ENCODE assay signal across 14 mouse cellular contexts in the genomic region with DNA sequence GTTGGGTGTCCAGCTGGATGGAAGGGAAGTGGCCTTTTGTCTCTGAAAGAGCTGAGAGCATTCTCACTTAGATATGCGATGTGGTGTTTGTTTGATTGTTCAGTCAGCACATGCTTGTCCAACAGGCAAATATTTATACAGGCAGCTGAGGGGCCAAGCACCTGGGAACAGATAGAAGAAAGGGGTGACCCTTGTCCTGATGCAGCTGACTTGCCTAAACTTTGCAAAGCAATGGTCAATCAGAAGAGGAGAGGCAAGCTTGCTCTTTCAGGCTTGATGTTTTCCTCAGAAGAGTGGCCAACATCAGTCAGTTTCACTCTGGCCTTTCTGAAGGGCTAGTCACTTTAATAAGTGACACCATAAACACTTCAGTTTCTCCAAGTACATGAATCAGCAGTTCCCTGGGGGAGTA.
DNase-seq lines count a peak whose midpoint lies in the region; ATAC-seq and TF ChIP-seq lines count a peak whose summit lies in the region.
"Had no signal": no experiment of that assay in that cellular context is flagged by ENCODE, and none has a peak within 500 bp of the region (broad histone marks: within the 10 kb centered on the region; RNA-seq: fewer than 3 reads in every experiment).

No protein-coding gene starts in this region.

- DNase-seq in kidney, adult 2 months, result peak; percentile 23
- no peak for DNase-seq in kidney, postnatal 14 days
- peak; percentile 85 for DNase-seq in kidney, postnatal 0 days (ENCODE audit: low spot score)
- DNase-seq in lung, postnatal 0 days (ENCODE audit: low spot score), result peak; percentile 49
- DNase-seq in gastrocnemius, adult 2 months, result no peak
- DNase-seq in spleen, postnatal 4 days (ENCODE audit: low spot score in 2 of 2), result no peak
- DNase-seq: adrenal gland, postnatal 10 days; cerebellum, postnatal 25 days; forebrain, postnatal 0 days had no signal

- peak overlapping the region; percentile 42 for H3K27ac ChIP-seq in kidney, adult 2 months (ENCODE audit: insufficient read depth, low read depth, low read length)
- H3K27ac ChIP-seq in kidney, postnatal 0 days, result peak overlapping the region; percentile 85
- H3K27ac ChIP-seq in lung, postnatal 0 days (ENCODE audit: low read length), result no peak overlapping the region
- no peak overlapping the region for H3K27ac ChIP-seq in gastrocnemius, adult 2 months
- H3K27ac ChIP-seq: embryonic facial prominence, embryonic 15.5 days; hindbrain, postnatal 0 days; liver, embryonic 15.5 days; neural tube, embryonic 15.5 days had no signal

- no peak overlapping the region for H3K4me3 ChIP-seq in kidney, adult 2 months (ENCODE audit: insufficient read depth, low read depth, low read length)
- H3K4me3 ChIP-seq in kidney, postnatal 0 days (replicated peaks; ENCODE audit: low read depth, low read length), result no peak overlapping the region
- no peak overlapping the region for H3K4me3 ChIP-seq in lung, postnatal 0 days (ENCODE audit: low read depth, low read length)
- no peak overlapping the region for H3K4me3 ChIP-seq in gastrocnemius, adult 2 months
- H3K4me3 ChIP-seq: embryonic facial prominence, embryonic 15.5 days; liver, embryonic 15.5 days; neural tube, embryonic 15.5 days had no signal

- no peaks in the 10 kb centered on the region for H3K36me3 ChIP-seq in kidney, adult 2 months (ENCODE audit: control insufficient read depth, insufficient read depth, low read length)
- no peaks in the 10 kb centered on the region for H3K36me3 ChIP-seq in kidney, postnatal 0 days (ENCODE audit: insufficient read depth, low read length)
- H3K36me3 ChIP-seq in lung, postnatal 0 days (ENCODE audit: insufficient read depth, low read length), result no peaks in the 10 kb centered on the region
- H3K36me3 ChIP-seq: embryonic facial prominence, embryonic 15.5 days; liver, embryonic 15.5 days; neural tube, embryonic 15.5 days had no signal

- ATAC-seq in granulocyte monocyte progenitor cell, adult 5-6 weeks (replicated peaks; ENCODE audit: poor library complexity, severe bottlenecking), result 0 out of 2 replicates have a peak, but pooled peaks have one; percentile 29
- ATAC-seq in kidney, postnatal 0 days (replicated peaks; ENCODE audit: low FRiP score, low read depth), result no peak
- peak; percentile 41 for ATAC-seq in lung, postnatal 0 days
- ATAC-seq: forebrain, postnatal 0 days; hindbrain, postnatal 0 days had no signal

- no peaks in the 10 kb centered on the region for H3K9me3 ChIP-seq in kidney, postnatal 0 days (replicated peaks; ENCODE audit: low read length)
- H3K9me3 ChIP-seq in lung, postnatal 0 days (ENCODE audit: low read length), result no peaks in the 10 kb centered on the region
- H3K9me3 ChIP-seq: embryonic facial prominence, embryonic 15.5 days; liver, embryonic 15.5 days; neural tube, embryonic 15.5 days had no signal

- H3K4me1 ChIP-seq in kidney, adult 2 months (ENCODE audit: control insufficient read depth, insufficient read depth, low read length), result peaks cover 3% of the 10 kb centered on the region; the same call in 1 of the 2 replicates
- peaks cover 21% of the 10 kb centered on the region; the same call in 1 of the 2 replicates for H3K4me1 ChIP-seq in kidney, postnatal 0 days (replicated peaks; ENCODE audit: insufficient read depth, low read length)
- peaks cover 15% of the 10 kb centered on the region; the same call in 1 of the 2 replicates for H3K4me1 ChIP-seq in lung, postnatal 0 days (ENCODE audit: insufficient read depth, low read depth, low read length)

- TF ChIP-seq POLR2A in kidney, adult 2 months (IDR thresholded peaks at IDR 0.05; ENCODE audit: low read depth, low read length), result no peak

- peak; percentile 23; the same call in 1 of the 2 replicates for TF ChIP-seq EP300 in lung, postnatal 0 days (IDR thresholded peaks at IDR 0.05)

- no peaks in the 10 kb centered on the region for H3K27me3 ChIP-seq in kidney, adult 2 months (replicated peaks; ENCODE audit: control insufficient read depth, insufficient read depth, low read length)
- H3K27me3 ChIP-seq in kidney, postnatal 0 days (ENCODE audit: insufficient read depth, low read length), result no peaks in the 10 kb centered on the region
- H3K27me3 ChIP-seq in lung, postnatal 0 days (replicated peaks; ENCODE audit: insufficient read depth, low read length), result no peaks in the 10 kb centered on the region
- H3K27me3 ChIP-seq: embryonic facial prominence, embryonic 15.5 days; liver, embryonic 15.5 days; neural tube, embryonic 15.5 days had no signal

- no peak for TF ChIP-seq CTCF in kidney, adult 2 months (conservative IDR thresholded peaks at IDR 0.05; ENCODE audit: insufficient read depth, insufficient read length, low read depth, low read length)
- no peak for TF ChIP-seq CTCF in kidney, postnatal 0 days (IDR thresholded peaks at IDR 0.05; ENCODE audit: low read depth)
- no peak for TF ChIP-seq CTCF in lung, postnatal 0 days (IDR thresholded peaks at IDR 0.05)
- TF ChIP-seq CTCF in gastrocnemius, adult 2 months (IDR thresholded peaks at IDR 0.05), result no peak

- 65% methylated on average over 1 of the region's 1 CpGs for WGBS in kidney, adult 2 months
- WGBS in kidney, postnatal 0 days, result 20% methylated on average over 1 of the region's 1 CpGs
- WGBS in lung, postnatal 0 days, result 6% methylated on average over 1 of the region's 1 CpGs

- no peak overlapping the region for H3K9ac ChIP-seq in kidney, postnatal 0 days (ENCODE audit: low read depth, low read length)
- no peak overlapping the region for H3K9ac ChIP-seq in lung, postnatal 0 days (replicated peaks; ENCODE audit: low read depth)
- H3K9ac ChIP-seq: embryonic facial prominence, embryonic 15.5 days; forebrain, postnatal 0 days; liver, embryonic 15.5 days; neural tube, embryonic 15.5 days had no signal

- intact Hi-C loops in gastrocnemius, adult 2 months (cut with DNase I), result loop anchor here (5.0 kb wide), 1 partner anchor 46 kb away; no protein-coding TSS in a partner anchor

- no peak overlapping the region for H3K4me2 ChIP-seq in kidney, postnatal 0 days (ENCODE audit: low read length)
- H3K4me2 ChIP-seq in lung, postnatal 0 days (replicated peaks; ENCODE audit: low read depth, low read length), result no peak overlapping the region
- H3K4me2 ChIP-seq: embryonic facial prominence, embryonic 15.5 days; liver, embryonic 15.5 days; neural tube, embryonic 15.5 days had no signal

Comparison
In these comparisons a context has a peak if more than half of its experiments do, and no peak if none do; other contexts are left out.
1. DNase-seq: peak in kidney, adult 2 months (single experiment), kidney, postnatal 0 days (single experiment) and lung, postnatal 0 days (single experiment); none in kidney, postnatal 14 days (single experiment), gastrocnemius, adult 2 months (single experiment) and spleen, postnatal 4 days (0 of 2).
2. H3K27ac ChIP-seq: peak in kidney, adult 2 months (single experiment) and kidney, postnatal 0 days (single experiment); none in lung, postnatal 0 days (single experiment) and gastrocnemius, adult 2 months (single experiment).